Comparison of ENCODE assay signal across 8 mouse cellular contexts in genomic region chr11:77607538-77608455, GRCm38 (mm10). TPM values are rescaled to one million over a fixed set of nuclear protein-coding genes. Genes with fewer than 3 reads are reported as not detected.
DNase-seq lines count a peak whose midpoint lies in the region; ATAC-seq lines count a peak whose summit lies in the region.

Gene Taok1, minus strand, starts transcription at chr11:77607815.

- WGBS in hindbrain, embryonic 15.5 days: 1% methylated on average over 57 of the region's 71 CpGs

- no peaks in the 10 kb centered on the region for H3K27me3 ChIP-seq in hindbrain, embryonic 15.5 days

- DNase-seq in T-cell, adult 2 months (ENCODE audit: low spot score): peak; percentile 95
- DNase-seq in cerebellum, postnatal 36 days: peak; percentile 94 to 95
- peak; percentile 89 to 95 for DNase-seq in frontal cortex, postnatal 36 days (ENCODE audit: low spot score in 2 of 2)
- DNase-seq in left cerebral cortex, adult 11 months (ENCODE audit: low spot score): peak; percentile 93
- peak; percentile 98 for DNase-seq in lung, postnatal 4 days
- peak; percentile 95 for DNase-seq in retina, postnatal 7 days (ENCODE audit: low read depth, low spot score)
- peak; percentile 91 for DNase-seq in urinary bladder, adult 2 months (ENCODE audit: low spot score)

- peak within 1 kb of the TSS; percentile 99 for H3K4me3 ChIP-seq in hindbrain, embryonic 15.5 days

- peak within 1 kb of the TSS; percentile 96 for H3K27ac ChIP-seq in hindbrain, embryonic 15.5 days (replicated peaks)

- peaks cover 33% of the 10 kb centered on the region for H3K4me1 ChIP-seq in hindbrain, embryonic 15.5 days (replicated peaks)

- no peaks in the 10 kb centered on the region for H3K9me3 ChIP-seq in hindbrain, embryonic 15.5 days

- H3K4me2 ChIP-seq in hindbrain, embryonic 15.5 days: peak within 1 kb of the TSS; percentile 76

- H3K36me3 ChIP-seq in hindbrain, embryonic 15.5 days: no peaks in the 10 kb centered on the region

- H3K9ac ChIP-seq in hindbrain, embryonic 15.5 days: peak within 1 kb of the TSS; percentile 99

- ATAC-seq in hindbrain, embryonic 15.5 days (ENCODE audit: low FRiP score, low read depth): peak; percentile 93

RNA-seq across cellular contexts. Expression of gene Taok1, which starts in this region (rescaled TPM):
- 20.3 and 20.8 TPM in 2 replicates for polyA plus RNA-seq in hindbrain, embryonic 15.5 days (2015; fragmentation: Nextera tagmentation; extraction: Ambion mirVana)
- polyA plus RNA-seq in urinary bladder, adult 2 months (2012; rRNA removed): 17.3 and 18.1 TPM in 2 replicates

Comparison
In these comparisons a context has a peak if more than half of its experiments do, and no peak if none do; other contexts are left out.
1. Peak in every context shown above with its lines: DNase-seq, ATAC-seq, H3K4me3 ChIP-seq and H3K27ac ChIP-seq.